Comparison of ENCODE assay signal across 8 mouse cellular contexts in genomic region chr7:141462333-141462821, GRCm38 (mm10). TPM values are rescaled to one million over a fixed set of nuclear protein-coding genes. Genes with fewer than 3 reads are reported as not detected.
A peak's percentile ranks its signal among the peaks of the same experiment; 100 is the strongest.
DNase-seq lines count a peak whose midpoint lies in the region; ATAC-seq and TF ChIP-seq lines count a peak whose summit lies in the region.

No protein-coding gene starts in this region.

- 25% methylated on average over 5 of the region's 5 CpGs for WGBS in forebrain, embryonic 14.5 days
- 11% methylated on average over 5 of the region's 5 CpGs for WGBS in lung, embryonic 16.5 days

- H3K9me3 ChIP-seq in forebrain, embryonic 14.5 days (replicated peaks; ENCODE audit: control insufficient read depth, low read length): no peaks in the 10 kb centered on the region
- H3K9me3 ChIP-seq in lung, embryonic 16.5 days (ENCODE audit: control insufficient read depth, low read length): no peaks in the 10 kb centered on the region

- intact Hi-C loops in left cerebral cortex, adult 2 months (cut with DNase I): no loop called here

- peak overlapping the region; percentile 45; the same call in 1 of the 2 replicates for H3K4me3 ChIP-seq in left cerebral cortex, adult 2 months
- no peak overlapping the region for H3K4me3 ChIP-seq in forebrain, embryonic 14.5 days (ENCODE audit: low read depth, low read length)
- peak overlapping the region; percentile 54 for H3K4me3 ChIP-seq in lung, embryonic 16.5 days (ENCODE audit: low read length)

- TF ChIP-seq CTCF in left cerebral cortex, adult 2 months (IDR thresholded peaks at IDR 0.05): no peak

- H3K9ac ChIP-seq in forebrain, embryonic 14.5 days (ENCODE audit: low read length): peak overlapping the region; percentile 48; the same call in 1 of the 2 replicates
- peak overlapping the region; percentile 74 for H3K9ac ChIP-seq in lung, embryonic 16.5 days (ENCODE audit: low read length)

- H3K36me3 ChIP-seq in forebrain, embryonic 14.5 days (ENCODE audit: control insufficient read depth, insufficient read depth, low read length): peaks cover 15% of the 10 kb centered on the region; the same call in 1 of the 2 replicates
- H3K36me3 ChIP-seq in lung, embryonic 16.5 days (ENCODE audit: control insufficient read depth, insufficient read depth, low read length): 0 out of 2 replicates have a peak, but pooled peaks cover 6% of the 10 kb centered on the region

- no peak for DNase-seq in left cerebral cortex, adult 2 months (ENCODE audit: extremely low spot score in 1 of 2, low spot score in 2 of 2)
- no peak for DNase-seq in left cerebral cortex, adult 18-20 months (ENCODE audit: low spot score in 2 of 2)
- DNase-seq in forebrain, embryonic 14.5 days (ENCODE audit: low spot score): no peak
- DNase-seq in kidney, adult 8-10 months: peak; percentile 75 to 78
- DNase-seq in layer of hippocampus, adult 11-12 months (ENCODE audit: low spot score): no peak
- no peak for DNase-seq in layer of hippocampus, postnatal 10 days (ENCODE audit: low spot score in 2 of 2)

- no peak for ATAC-seq in forebrain, embryonic 14.5 days
- ATAC-seq in lung, embryonic 16.5 days (ENCODE audit: low read depth): no peak
- no peak for ATAC-seq in megakaryocyte progenitor cell, adult 5-6 weeks (replicated peaks; ENCODE audit: poor library complexity)

- H3K4me1 ChIP-seq in forebrain, embryonic 14.5 days (ENCODE audit: control insufficient read depth, insufficient read depth, low read length): peaks cover 4% of the 10 kb centered on the region; the same call in 1 of the 2 replicates
- H3K4me1 ChIP-seq in lung, embryonic 16.5 days (replicated peaks; ENCODE audit: control insufficient read depth, insufficient read depth, low read length): peaks cover 52% of the 10 kb centered on the region

- H3K4me2 ChIP-seq in forebrain, embryonic 14.5 days (ENCODE audit: low read length): peak overlapping the region; percentile 50
- H3K4me2 ChIP-seq in lung, embryonic 16.5 days (ENCODE audit: low read depth, low read length): peak overlapping the region; percentile 79

- no peak overlapping the region; the same call in 1 of the 2 replicates for H3K27ac ChIP-seq in left cerebral cortex, adult 2 months
- H3K27ac ChIP-seq in forebrain, embryonic 14.5 days (ENCODE audit: low read depth, low read length): no peak overlapping the region
- peak overlapping the region; percentile 44; the same call in 1 of the 2 replicates for H3K27ac ChIP-seq in lung, embryonic 16.5 days (ENCODE audit: low read length)

- peaks cover 65% of the 10 kb centered on the region for H3K27me3 ChIP-seq in forebrain, embryonic 14.5 days (replicated peaks; ENCODE audit: control insufficient read depth, insufficient read depth, low read length)
- H3K27me3 ChIP-seq in lung, embryonic 16.5 days (ENCODE audit: control insufficient read depth, insufficient read depth, low read depth, low read length): peaks cover 38% of the 10 kb centered on the region

RNA-seq across cellular contexts. Expression of gene Cracr2b, which starts 1.5 kb away (rescaled TPM):
- 1 to 10 TPM; 3.7 to 5.1 TPM for total RNA-seq in left cerebral cortex, adult 2 months (2021)
- 1 to 10 TPM; 3.7 to 4.5 TPM for total RNA-seq in left cerebral cortex, adult 18-20 months (2021)
- polyA plus RNA-seq in forebrain, embryonic 14.5 days (2014; fragmentation: Nextera tagmentation; extraction: Ambion mirVana): 3.0 and 4.3 TPM in 2 replicates
- 39.3 and 42.0 TPM in 2 replicates for polyA plus RNA-seq in lung, embryonic 16.5 days (2015; fragmentation: Nextera tagmentation; extraction: Ambion mirVana)
- total RNA-seq in megakaryocyte progenitor cell, adult 5-6 weeks (2015): 8.6 and 8.9 TPM in 2 replicates
- total RNA-seq in megakaryocyte progenitor cell, adult 5-6 weeks (2017): 11.4 and 16.6 TPM in 2 replicates
- 1 to 10 TPM; 4.6 to 7.2 TPM for total RNA-seq in layer of hippocampus, postnatal 10 days (2021)

RNA-seq across cellular contexts. Expression of gene Cd151, which starts 4.8 kb away (rescaled TPM):
- total RNA-seq in left cerebral cortex, adult 2 months (2021): 10 to 100 TPM; 30.7 to 31.4 TPM
- total RNA-seq in left cerebral cortex, adult 18-20 months (2021): 10 to 100 TPM; 28.9 to 29.1 TPM
- polyA plus RNA-seq in forebrain, embryonic 14.5 days (2014; fragmentation: Nextera tagmentation; extraction: Ambion mirVana): 56.8 and 60.4 TPM in 2 replicates
- polyA plus RNA-seq in lung, embryonic 16.5 days (2015; fragmentation: Nextera tagmentation; extraction: Ambion mirVana): 36.4 and 39.3 TPM in 2 replicates
- 11.0 and 14.7 TPM in 2 replicates for total RNA-seq in megakaryocyte progenitor cell, adult 5-6 weeks (2015)
- 14.5 and 22.1 TPM in 2 replicates for total RNA-seq in megakaryocyte progenitor cell, adult 5-6 weeks (2017)
- 10 to 100 TPM; 38.7 to 39.9 TPM for total RNA-seq in layer of hippocampus, postnatal 10 days (2021)

RNA-seq across cellular contexts. Expression of gene Pnpla2, which starts 7.4 kb away (rescaled TPM):
- total RNA-seq in left cerebral cortex, adult 2 months (2021): 10 to 100 TPM; 26.0 to 31.7 TPM
- 10 to 100 TPM; 23.6 to 24.8 TPM for total RNA-seq in left cerebral cortex, adult 18-20 months (2021)
- polyA plus RNA-seq in forebrain, embryonic 14.5 days (2014; fragmentation: Nextera tagmentation; extraction: Ambion mirVana): 16.3 and 20.5 TPM in 2 replicates
- 42.9 and 46.2 TPM in 2 replicates for polyA plus RNA-seq in lung, embryonic 16.5 days (2015; fragmentation: Nextera tagmentation; extraction: Ambion mirVana)
- total RNA-seq in megakaryocyte progenitor cell, adult 5-6 weeks (2015): 44.5 and 44.9 TPM in 2 replicates
- total RNA-seq in megakaryocyte progenitor cell, adult 5-6 weeks (2017): 15.6 and 20.1 TPM in 2 replicates
- total RNA-seq in layer of hippocampus, postnatal 10 days (2021): 10 to 100 TPM; 18.7 to 23.4 TPM

RNA-seq across cellular contexts. Expression of gene Polr2l, which starts 12.6 kb away (rescaled TPM):
- total RNA-seq in left cerebral cortex, adult 2 months (2021): 10 to 100 TPM; 38.4 to 42.3 TPM
- 10 to 100 TPM; 36.6 to 41.6 TPM for total RNA-seq in left cerebral cortex, adult 18-20 months (2021)
- 72.2 and 79.3 TPM in 2 replicates for polyA plus RNA-seq in forebrain, embryonic 14.5 days (2014; fragmentation: Nextera tagmentation; extraction: Ambion mirVana)
- 59.9 and 61.3 TPM in 2 replicates for polyA plus RNA-seq in lung, embryonic 16.5 days (2015; fragmentation: Nextera tagmentation; extraction: Ambion mirVana)
- total RNA-seq in megakaryocyte progenitor cell, adult 5-6 weeks (2015): 31.3 and 40.2 TPM in 2 replicates
- total RNA-seq in megakaryocyte progenitor cell, adult 5-6 weeks (2017): 45.0 and 46.7 TPM in 2 replicates
- total RNA-seq in layer of hippocampus, postnatal 10 days (2021): 10 to 100 TPM; 43.0 to 50.5 TPM

RNA-seq across cellular contexts. Expression of gene Tspan4, which starts 12.7 kb away (rescaled TPM):
- total RNA-seq in left cerebral cortex, adult 2 months (2021): 10 to 100 TPM; 13.7 to 14.4 TPM
- total RNA-seq in left cerebral cortex, adult 18-20 months (2021): 10 to 100 TPM; 10.3 to 11.6 TPM
- polyA plus RNA-seq in forebrain, embryonic 14.5 days (2014; fragmentation: Nextera tagmentation; extraction: Ambion mirVana): 29.9 and 30.9 TPM in 2 replicates
- 88.3 and 91.2 TPM in 2 replicates for polyA plus RNA-seq in lung, embryonic 16.5 days (2015; fragmentation: Nextera tagmentation; extraction: Ambion mirVana)
- total RNA-seq in megakaryocyte progenitor cell, adult 5-6 weeks (2015): 18.3 and 23.9 TPM in 2 replicates
- total RNA-seq in megakaryocyte progenitor cell, adult 5-6 weeks (2017): 38.2 and 39.1 TPM in 2 replicates
- total RNA-seq in layer of hippocampus, postnatal 10 days (2021): 10 to 100 TPM; 32.9 to 34.1 TPM

Comparison
In these comparisons a context has a peak if more than half of its experiments do, and no peak if none do; other contexts are left out.
1. DNase-seq: peak in kidney, adult 8-10 months (2 of 2); none in left cerebral cortex, adult 2 months (0 of 2), left cerebral cortex, adult 18-20 months (0 of 2), forebrain, embryonic 14.5 days (single experiment), layer of hippocampus, adult 11-12 months (single experiment) and layer of hippocampus, postnatal 10 days (0 of 2).